25 mouse cellular contexts compared by ENCODE assay signal in genomic region chr10:116388840-116389239, GRCm38 (mm10).
DNase-seq lines count a peak whose midpoint lies in the region; ATAC-seq lines count a peak whose summit lies in the region.
"Had no signal": no experiment of that assay in that cellular context is flagged by ENCODE, and none has a peak within 500 bp of the region (broad histone marks: within the 10 kb centered on the region; RNA-seq: fewer than 3 reads in every experiment).

No protein-coding gene starts in this region.

- no peak overlapping the region for H3K27ac ChIP-seq in hindbrain, embryonic 11.5 days (ENCODE audit: low read depth, low read length)
- H3K27ac ChIP-seq in hindbrain, embryonic 12.5 days, result no peak overlapping the region
- no peak overlapping the region for H3K27ac ChIP-seq in neural tube, embryonic 11.5 days (ENCODE audit: low read depth, low read length)
- H3K27ac ChIP-seq: forebrain, embryonic 13.5 days; limb, embryonic 13.5 days; midbrain, embryonic 13.5 days had no signal

- ATAC-seq in hindbrain, embryonic 11.5 days (ENCODE audit: low FRiP score), result no peak
- no peak for ATAC-seq in hindbrain, embryonic 12.5 days (ENCODE audit: low FRiP score)
- no peak for ATAC-seq in neural tube, embryonic 11.5 days (ENCODE audit: insufficient read depth, low FRiP score, low TSS enrichment)
- ATAC-seq: forebrain, embryonic 13.5 days; inflammation-experienced regulatory T-cells, adult 6 months; midbrain, embryonic 13.5 days; Patski had no signal

- 33% methylated on average over 6 of the region's 6 CpGs for whole genome bisulfite sequencing in hindbrain, embryonic 11.5 days
- WGBS in hindbrain, embryonic 12.5 days, result 43% methylated on average over 6 of the region's 6 CpGs
- 30% methylated on average over 6 of the region's 6 CpGs for WGBS in neural tube, embryonic 11.5 days

- peak; percentile 21 for DNase-seq in hindbrain, embryonic 11.5 days (ENCODE audit: low spot score)
- DNase-seq in retina, embryonic 14.5 days (ENCODE audit: low spot score), result peak; percentile 26
- DNase-seq in retina, postnatal 1 day, result no peak
- peak; percentile 28 for DNase-seq in neural tube, embryonic 11.5 days (ENCODE audit: low spot score)
- no peak for DNase-seq in left cerebral cortex, adult 11 months (ENCODE audit: low spot score)
- DNase-seq in spleen, postnatal 4 days (ENCODE audit: low spot score in 2 of 2), result no peak
- DNase-seq: adrenal gland, postnatal 14 days; cerebellum, adult 11-12 months; cerebellum, adult 9-11 months; gastrocnemius, postnatal 14 days; heart, postnatal 36 days; kidney, adult 11 months; kidney, postnatal 14 days; layer of hippocampus, adult 9-11 months; lung, postnatal 36 days; right cerebral cortex, postnatal 14 days; thymus, postnatal 25 days had no signal

- no peaks in the 10 kb centered on the region for H3K9me3 ChIP-seq in hindbrain, embryonic 11.5 days (ENCODE audit: control insufficient read depth, low read length)
- no peaks in the 10 kb centered on the region for H3K9me3 ChIP-seq in hindbrain, embryonic 12.5 days (replicated peaks)
- H3K9me3 ChIP-seq in neural tube, embryonic 11.5 days (ENCODE audit: control insufficient read depth, low read length), result no peaks in the 10 kb centered on the region
- H3K9me3 ChIP-seq: forebrain, embryonic 13.5 days; limb, embryonic 13.5 days; midbrain, embryonic 13.5 days had no signal

- no peak overlapping the region for H3K9ac ChIP-seq in hindbrain, embryonic 11.5 days (ENCODE audit: low read depth, low read length)
- H3K9ac ChIP-seq in hindbrain, embryonic 12.5 days, result no peak overlapping the region
- no peak overlapping the region for H3K9ac ChIP-seq in neural tube, embryonic 11.5 days (ENCODE audit: low read length)
- H3K9ac ChIP-seq: forebrain, embryonic 13.5 days; limb, embryonic 13.5 days; midbrain, embryonic 13.5 days had no signal

- no peaks in the 10 kb centered on the region for H3K27me3 ChIP-seq in hindbrain, embryonic 11.5 days (ENCODE audit: control insufficient read depth, insufficient read depth, low read length)
- no peaks in the 10 kb centered on the region for H3K27me3 ChIP-seq in hindbrain, embryonic 12.5 days
- H3K27me3 ChIP-seq in neural tube, embryonic 11.5 days (ENCODE audit: control insufficient read depth, insufficient read depth, low read length), result no peaks in the 10 kb centered on the region
- H3K27me3 ChIP-seq: limb, embryonic 13.5 days; midbrain, embryonic 13.5 days; Patski had no signal

- peaks cover 2% of the 10 kb centered on the region; the same call in 1 of the 2 replicates for H3K4me1 ChIP-seq in hindbrain, embryonic 11.5 days (replicated peaks; ENCODE audit: control insufficient read depth, insufficient read depth, low read length)
- 0 out of 2 replicates have a peak, but pooled peaks cover 3% of the 10 kb centered on the region for H3K4me1 ChIP-seq in hindbrain, embryonic 12.5 days
- H3K4me1 ChIP-seq in neural tube, embryonic 11.5 days (ENCODE audit: control insufficient read depth, insufficient read depth, low read length), result no peaks in the 10 kb centered on the region; the same call in 1 of the 2 replicates

- H3K4me2 ChIP-seq in hindbrain, embryonic 11.5 days (replicated peaks; ENCODE audit: low read depth, low read length), result no peak overlapping the region
- H3K4me2 ChIP-seq in hindbrain, embryonic 12.5 days (replicated peaks), result no peak overlapping the region
- no peak overlapping the region for H3K4me2 ChIP-seq in neural tube, embryonic 11.5 days (ENCODE audit: low read depth)
- H3K4me2 ChIP-seq: forebrain, embryonic 13.5 days; heart, embryonic 11.5 days; limb, embryonic 13.5 days; liver, embryonic 11.5 days; midbrain, embryonic 13.5 days had no signal

- H3K4me3 ChIP-seq in hindbrain, embryonic 11.5 days (ENCODE audit: low read depth, low read length), result no peak overlapping the region
- H3K4me3 ChIP-seq in hindbrain, embryonic 12.5 days, result no peak overlapping the region
- no peak overlapping the region for H3K4me3 ChIP-seq in neural tube, embryonic 11.5 days (ENCODE audit: low read depth, low read length)
- H3K4me3 ChIP-seq: forebrain, embryonic 13.5 days; limb, embryonic 13.5 days; midbrain, embryonic 13.5 days had no signal

- H3K36me3 ChIP-seq in hindbrain, embryonic 11.5 days (ENCODE audit: control insufficient read depth, insufficient read depth, low read length), result no peaks in the 10 kb centered on the region
- H3K36me3 ChIP-seq in hindbrain, embryonic 12.5 days, result no peaks in the 10 kb centered on the region
- no peaks in the 10 kb centered on the region for H3K36me3 ChIP-seq in neural tube, embryonic 11.5 days (ENCODE audit: control insufficient read depth, insufficient read depth, low read length)
- H3K36me3 ChIP-seq: limb, embryonic 13.5 days; midbrain, embryonic 13.5 days had no signal

Comparison
In these comparisons a context has a peak if more than half of its experiments do, and no peak if none do; other contexts are left out.
1. DNase-seq: peak in hindbrain, embryonic 11.5 days (single experiment), retina, embryonic 14.5 days (single experiment) and neural tube, embryonic 11.5 days (single experiment); none in retina, postnatal 1 day (single experiment), left cerebral cortex, adult 11 months (single experiment) and spleen, postnatal 4 days (0 of 2).